Mouse (Mus musculus) E14TG2a.4 (cell line): Measurements from ENCODE around the gene Lim2.

ENCODE experiments used
- CTCF ChIP-seq: conservative IDR thresholded peaks from 2 replicates; pipeline ENCODE4 v1.5.1; 2014; ENCODE audit warnings: low read length
- POU5F1 ChIP-seq: IDR thresholded peaks from 2 replicates; pipeline ENCODE4 v1.6.1; 2014; ENCODE audit warnings: low read length, borderline replicate concordance

DNA sequence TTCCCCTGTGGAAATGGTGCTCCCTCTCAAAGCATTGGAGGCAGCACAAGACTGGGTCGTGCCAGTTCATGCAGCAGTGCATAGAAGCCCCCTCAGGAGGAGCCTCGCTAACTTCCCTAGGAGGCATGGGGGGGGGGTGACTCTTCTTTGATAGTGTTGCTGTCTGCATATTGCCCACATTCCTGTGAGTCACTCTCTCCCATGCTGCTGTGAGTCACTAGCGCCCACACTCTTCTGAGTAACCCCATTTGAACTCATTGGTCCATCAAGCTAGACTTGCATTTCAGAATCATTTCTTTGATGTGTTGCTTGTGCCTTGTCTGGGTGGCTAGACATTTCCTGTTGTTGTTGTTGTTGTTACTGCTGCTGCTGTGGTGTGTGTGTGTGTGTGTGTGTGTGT, 53.7 kb downstream of the Lim2 start:
- TF ChIP-seq CTCF (no peak), POU5F1 (no peak)
